Mouse (Mus musculus) lung, adult 2 months (tissue): Measurements from ENCODE around the gene Mrpl14.

Experiments
- CTCF ChIP-seq: fragments of 200-500 bp; IDR thresholded peaks from 2 replicates; pipeline ENCODE4 v1.5.1; 2011; ENCODE audit warnings: mild to moderate bottlenecking, low read length, control low read depth; ENCODE audit not compliant: insufficient read depth
- POLR2A ChIP-seq: fragments of 200-500 bp; IDR thresholded peaks from 2 replicates; pipeline ENCODE4 v1.6.1; 2011; ENCODE audit warnings: low read depth, mild to moderate bottlenecking, control low read depth, low read length, borderline replicate concordance; ENCODE audit errors: extremely low read depth

DNA sequence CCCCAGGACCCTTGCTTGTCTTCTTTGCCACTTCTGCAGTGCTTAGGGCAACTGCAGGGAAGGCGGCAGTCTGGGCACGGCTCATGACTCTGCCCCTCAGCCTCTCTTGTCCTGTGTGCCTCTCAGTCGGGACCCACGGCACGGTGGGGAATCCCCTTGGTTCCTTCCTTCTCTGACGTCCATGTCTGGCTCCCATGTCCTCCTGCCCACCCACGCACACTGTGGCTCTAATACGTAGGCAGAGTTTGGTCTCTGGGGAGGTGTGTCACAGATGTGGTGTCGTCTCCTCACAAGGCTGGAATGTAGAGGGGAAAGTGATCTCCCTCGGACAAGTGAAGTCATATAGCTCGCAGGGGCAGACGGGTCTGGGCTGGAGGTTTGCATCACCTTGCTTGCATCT, 60.6 kb downstream of the Mrpl14 start:
- TF ChIP-seq CTCF (no peak), POLR2A (no peak)
